Mouse (Mus musculus): ENCODE data around the gene Olfr201. TPM values are rescaled to one million over a fixed set of nuclear protein-coding genes. Genes with fewer than 3 reads are reported as not detected.
"Not testable (repeated sequence)": the region's sequence is repeated elsewhere in the genome, so short reads cannot be mapped to it uniquely, and the experiment has no call there.

The Olfr201 gene
- polyA plus RNA-seq, 2 experiments = not detected

GRCm38 (mm10) chr16:59280542-59280941 lies 8.1 kb upstream of the Olfr201 start:
- DNase-seq (ENCODE audit: low spot score) (no peak), ATAC-seq (ENCODE audit: low FRiP score, low read depth) (no peak)
- Histone ChIP-seq H3K4me1 (ENCODE audit: control insufficient read depth, insufficient read depth, low read length) (no peaks in the 10 kb centered on the region), H3K9ac (ENCODE audit: low read depth, low read length, severe bottlenecking) (no peak overlapping the region), H3K4me2 (replicated peaks; ENCODE audit: low read depth, low read length, severe bottlenecking) (no peak overlapping the region), H3K36me3 (ENCODE audit: control insufficient read depth, insufficient read depth, low read length) (no peaks in the 10 kb centered on the region), H3K27ac (replicated peaks; ENCODE audit: low read depth, low read length) (no peak overlapping the region), H3K27me3 (ENCODE audit: control insufficient read depth, insufficient read depth, low read length) (no peaks in the 10 kb centered on the region), H3K4me3 (replicated peaks; ENCODE audit: low read length) (no peak overlapping the region), H3K9me3 (ENCODE audit: control insufficient read depth, low read length) (no peaks in the 10 kb centered on the region)
- 74% methylated on average over 3 of the region's 3 CpGs for WGBS
- no peak for TF ChIP-seq POLR2A (IDR thresholded peaks at IDR 0.05; ENCODE audit: borderline replicate concordance, extremely low read depth, insufficient read depth, insufficient read length)

GRCm38 (mm10) chr16:59269097-59269496 lies 3.3 kb downstream of the Olfr201 start:
- H3K9ac ChIP-seq (ENCODE audit: low read depth, low read length, severe bottlenecking); ATAC-seq (ENCODE audit: low FRiP score, low read depth); DNase-seq (ENCODE audit: low spot score); H3K4me3 ChIP-seq (replicated peaks; ENCODE audit: low read length); H3K9me3 ChIP-seq (ENCODE audit: control insufficient read depth, low read length); H3K27me3 ChIP-seq (ENCODE audit: control insufficient read depth, insufficient read depth, low read length); H3K36me3 ChIP-seq (ENCODE audit: control insufficient read depth, insufficient read depth, low read length); H3K4me2 ChIP-seq (replicated peaks; ENCODE audit: low read depth, low read length, severe bottlenecking); H3K4me1 ChIP-seq (ENCODE audit: control insufficient read depth, insufficient read depth, low read length); H3K27ac ChIP-seq (replicated peaks; ENCODE audit: low read depth, low read length): not testable (repeated sequence)
- 74% methylated on average over 4 of the region's 4 CpGs for WGBS

DNA sequence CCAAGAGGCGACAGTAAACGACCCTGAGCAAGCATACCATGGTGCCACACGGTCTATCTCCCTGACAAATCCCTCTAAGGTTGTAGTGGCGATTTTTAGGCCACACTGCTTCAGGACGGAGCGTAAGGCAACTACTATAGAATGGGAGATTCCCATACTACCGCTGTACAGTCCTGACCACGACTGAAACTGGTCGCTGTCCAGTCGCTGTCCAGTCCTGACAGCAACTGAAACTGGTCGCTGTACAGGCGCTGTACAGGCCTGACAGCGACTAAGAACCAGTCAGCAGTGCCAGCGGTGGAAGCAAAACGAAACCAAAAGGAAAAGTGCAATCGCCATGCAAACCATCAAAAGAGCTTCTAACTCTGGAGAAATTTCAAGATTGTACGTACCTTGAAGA lies 22.7 kb downstream of the Olfr201 start:
- WGBS = 86% methylated on average over 17 of the region's 17 CpGs
- H3K27ac ChIP-seq (replicated peaks; ENCODE audit: low read depth, low read length) = no peak overlapping the region
- no peaks in the 10 kb centered on the region for H3K36me3 ChIP-seq (ENCODE audit: control insufficient read depth, insufficient read depth, low read length)
- H3K9me3 ChIP-seq (ENCODE audit: control insufficient read depth, low read length) = no peaks in the 10 kb centered on the region
- H3K4me1 ChIP-seq (ENCODE audit: control insufficient read depth, insufficient read depth, low read length) = no peaks in the 10 kb centered on the region
- no peaks in the 10 kb centered on the region for H3K27me3 ChIP-seq (ENCODE audit: control insufficient read depth, insufficient read depth, low read length)
- no peak overlapping the region for H3K4me2 ChIP-seq (replicated peaks; ENCODE audit: low read depth, low read length, severe bottlenecking)
- ATAC-seq (ENCODE audit: low FRiP score, low read depth) (no peak), DNase-seq (ENCODE audit: low spot score) (no peak)
- H3K4me3 ChIP-seq (replicated peaks; ENCODE audit: low read length) = no peak overlapping the region
- H3K9ac ChIP-seq (ENCODE audit: low read depth, low read length, severe bottlenecking) = no peak overlapping the region
- TF ChIP-seq POLR2A (IDR thresholded peaks at IDR 0.05; ENCODE audit: borderline replicate concordance, extremely low read depth, insufficient read depth, insufficient read length) = no peak

DNA sequence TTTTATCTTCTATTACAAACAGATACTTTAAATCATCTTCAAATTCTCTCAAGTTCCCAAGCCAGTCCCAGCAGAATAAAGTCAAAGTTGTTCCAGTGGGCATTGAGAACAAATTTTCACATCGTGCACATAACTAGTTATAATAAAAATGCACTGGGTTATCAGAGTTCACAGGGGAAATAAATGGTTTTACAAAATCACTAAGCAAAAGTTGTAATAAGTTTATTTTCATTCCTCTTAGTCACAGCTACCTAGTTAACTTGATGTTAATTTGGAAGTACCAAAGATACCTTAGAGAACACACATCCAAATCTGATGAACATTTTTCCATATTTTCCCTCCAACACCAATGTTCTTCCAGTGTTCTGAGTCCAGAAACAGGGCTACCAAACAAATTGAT lies 52.8 kb downstream of the Olfr201 start, which contains the start of gene Olfr199:
Gene Olfr199, minus strand, starts transcription at position 101 of the 400 bp plus-strand sequence.
- H3K9me3 ChIP-seq (ENCODE audit: control insufficient read depth, low read length); ATAC-seq (ENCODE audit: low FRiP score, low read depth); DNase-seq (ENCODE audit: low spot score); H3K27ac ChIP-seq (replicated peaks; ENCODE audit: low read depth, low read length); H3K9ac ChIP-seq (ENCODE audit: low read depth, low read length, severe bottlenecking); H3K36me3 ChIP-seq (ENCODE audit: control insufficient read depth, insufficient read depth, low read length); H3K4me3 ChIP-seq (replicated peaks; ENCODE audit: low read length); H3K4me1 ChIP-seq (ENCODE audit: control insufficient read depth, insufficient read depth, low read length); H3K27me3 ChIP-seq (ENCODE audit: control insufficient read depth, insufficient read depth, low read length); H3K4me2 ChIP-seq (replicated peaks; ENCODE audit: low read depth, low read length, severe bottlenecking): not testable (repeated sequence)
- 78% methylated on average over 1 of the region's 1 CpGs for WGBS

DNA sequence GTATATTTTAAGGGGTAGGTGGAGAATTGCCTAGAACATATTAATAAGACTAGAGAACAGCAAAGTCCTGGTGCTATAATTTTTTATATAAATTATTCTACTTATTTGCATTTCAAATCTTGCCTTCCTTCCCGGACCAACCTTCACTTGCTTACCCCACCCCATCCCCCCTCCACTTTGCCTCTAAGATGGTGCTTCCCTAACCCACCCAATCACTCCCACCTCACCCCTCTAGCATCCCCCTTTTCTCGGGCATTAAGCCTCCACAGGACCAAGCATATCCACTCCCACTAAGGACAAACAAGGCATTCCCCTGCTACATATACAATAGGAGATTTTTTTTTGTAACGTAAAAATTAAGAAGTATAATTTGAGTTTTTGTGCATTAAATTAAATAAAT lies 54.6 kb downstream of the Olfr201 start:
- H3K27me3 ChIP-seq (ENCODE audit: control insufficient read depth, insufficient read depth, low read length); DNase-seq (ENCODE audit: low spot score); H3K27ac ChIP-seq (replicated peaks; ENCODE audit: low read depth, low read length); H3K4me2 ChIP-seq (replicated peaks; ENCODE audit: low read depth, low read length, severe bottlenecking); H3K9ac ChIP-seq (ENCODE audit: low read depth, low read length, severe bottlenecking); H3K4me3 ChIP-seq (replicated peaks; ENCODE audit: low read length); ATAC-seq (ENCODE audit: low FRiP score, low read depth); H3K36me3 ChIP-seq (ENCODE audit: control insufficient read depth, insufficient read depth, low read length); H3K4me1 ChIP-seq (ENCODE audit: control insufficient read depth, insufficient read depth, low read length); H3K9me3 ChIP-seq (ENCODE audit: control insufficient read depth, low read length): not testable (repeated sequence)
- 77% methylated on average over 3 of the region's 3 CpGs for WGBS

Other genes with a start within 250 kb of the Olfr201 start
- gene Olfr186, start 242.3 kb downstream of the Olfr201 start, polyA plus RNA-seq (2012; rRNA removed) = not detected in 2 replicates
- gene Olfr186, start 242.3 kb downstream of the Olfr201 start, polyA plus RNA-seq (2014; fragmentation: Nextera tagmentation; extraction: Ambion mirVana) = not detected in 2 replicates
- gene Olfr187, start 232.9 kb downstream of the Olfr201 start, polyA plus RNA-seq (2012; rRNA removed) = not detected in 2 replicates
- gene Olfr187, start 232.9 kb downstream of the Olfr201 start, polyA plus RNA-seq (2014; fragmentation: Nextera tagmentation; extraction: Ambion mirVana) = not detected in 2 replicates
- gene Olfr190, start 194.6 kb downstream of the Olfr201 start, polyA plus RNA-seq (2012; rRNA removed) = not detected in 2 replicates
- gene Olfr190, start 194.6 kb downstream of the Olfr201 start, polyA plus RNA-seq (2014; fragmentation: Nextera tagmentation; extraction: Ambion mirVana) = not detected in 2 replicates
- gene Olfr191, start 182.8 kb downstream of the Olfr201 start, polyA plus RNA-seq (2012; rRNA removed) = not detected in 2 replicates
- gene Olfr191, start 182.8 kb downstream of the Olfr201 start, polyA plus RNA-seq (2014; fragmentation: Nextera tagmentation; extraction: Ambion mirVana) = not detected in 2 replicates
- not detected in 2 replicates for gene Olfr193, start 160.8 kb downstream of the Olfr201 start, polyA plus RNA-seq (2012; rRNA removed)
- not detected in 2 replicates for gene Olfr193, start 160.8 kb downstream of the Olfr201 start, polyA plus RNA-seq (2014; fragmentation: Nextera tagmentation; extraction: Ambion mirVana)
- gene Olfr194, start 151.6 kb downstream of the Olfr201 start, polyA plus RNA-seq (2012; rRNA removed) = not detected in 2 replicates
- not detected in 2 replicates for gene Olfr194, start 151.6 kb downstream of the Olfr201 start, polyA plus RNA-seq (2014; fragmentation: Nextera tagmentation; extraction: Ambion mirVana)
- gene Olfr195, start 125.6 kb downstream of the Olfr201 start, polyA plus RNA-seq (2012; rRNA removed) = not detected in 2 replicates
- gene Olfr195, start 125.6 kb downstream of the Olfr201 start, polyA plus RNA-seq (2014; fragmentation: Nextera tagmentation; extraction: Ambion mirVana) = not detected in 2 replicates
- gene Olfr196, start 102.2 kb downstream of the Olfr201 start, polyA plus RNA-seq (2012; rRNA removed) = not detected in 2 replicates
- not detected in 2 replicates for gene Olfr196, start 102.2 kb downstream of the Olfr201 start, polyA plus RNA-seq (2014; fragmentation: Nextera tagmentation; extraction: Ambion mirVana)
- gene Olfr198, start 69.1 kb downstream of the Olfr201 start, polyA plus RNA-seq (2012; rRNA removed) = not detected in 2 replicates
- not detected in 2 replicates for gene Olfr198, start 69.1 kb downstream of the Olfr201 start, polyA plus RNA-seq (2014; fragmentation: Nextera tagmentation; extraction: Ambion mirVana)
- gene Olfr199, start 52.9 kb downstream of the Olfr201 start, polyA plus RNA-seq (2012; rRNA removed) = not detected in 2 replicates
- not detected in 2 replicates for gene Olfr199, start 52.9 kb downstream of the Olfr201 start, polyA plus RNA-seq (2014; fragmentation: Nextera tagmentation; extraction: Ambion mirVana)
- gene Olfr202, start 14.2 kb upstream of the Olfr201 start, polyA plus RNA-seq (2012; rRNA removed) = not detected in 2 replicates
- gene Olfr202, start 14.2 kb upstream of the Olfr201 start, polyA plus RNA-seq (2014; fragmentation: Nextera tagmentation; extraction: Ambion mirVana) = not detected in 2 replicates
- gene Olfr203, start 26.2 kb upstream of the Olfr201 start, polyA plus RNA-seq (2012; rRNA removed) = not detected in 2 replicates
- not detected in 2 replicates for gene Olfr203, start 26.2 kb upstream of the Olfr201 start, polyA plus RNA-seq (2014; fragmentation: Nextera tagmentation; extraction: Ambion mirVana)
- gene Olfr204, start 45.6 kb upstream of the Olfr201 start, polyA plus RNA-seq (2012; rRNA removed) = not detected in 2 replicates
- gene Olfr204, start 45.6 kb upstream of the Olfr201 start, polyA plus RNA-seq (2014; fragmentation: Nextera tagmentation; extraction: Ambion mirVana) = not detected in 2 replicates
- gene Olfr205, start 58.5 kb upstream of the Olfr201 start, polyA plus RNA-seq (2012; rRNA removed) = not detected in 2 replicates
- not detected in 2 replicates for gene Olfr205, start 58.5 kb upstream of the Olfr201 start, polyA plus RNA-seq (2014; fragmentation: Nextera tagmentation; extraction: Ambion mirVana)
- not detected in 2 replicates for gene Olfr206, start 76.6 kb upstream of the Olfr201 start, polyA plus RNA-seq (2012; rRNA removed)
- not detected in 2 replicates for gene Olfr206, start 76.6 kb upstream of the Olfr201 start, polyA plus RNA-seq (2014; fragmentation: Nextera tagmentation; extraction: Ambion mirVana)
- gene Olfr209, start 91.4 kb upstream of the Olfr201 start, polyA plus RNA-seq (2012; rRNA removed) = not detected in 2 replicates
- gene Olfr209, start 91.4 kb upstream of the Olfr201 start, polyA plus RNA-seq (2014; fragmentation: Nextera tagmentation; extraction: Ambion mirVana) = not detected in 2 replicates
- gene Gabrr3, start 134.7 kb upstream of the Olfr201 start, polyA plus RNA-seq (2012; rRNA removed) = 0.01 and 0.06 TPM in 2 replicates
- 0.07 TPM in 1 of 2 replicates, not detected in the other for gene Gabrr3, start 134.7 kb upstream of the Olfr201 start, polyA plus RNA-seq (2014; fragmentation: Nextera tagmentation; extraction: Ambion mirVana)
- 15.4 and 18.3 TPM in 2 replicates for gene Riox2, start 199.1 kb upstream of the Olfr201 start, polyA plus RNA-seq (2012; rRNA removed)
- 30.4 and 32.4 TPM in 2 replicates for gene Riox2, start 199.1 kb upstream of the Olfr201 start, polyA plus RNA-seq (2014; fragmentation: Nextera tagmentation; extraction: Ambion mirVana)

Measured in limb, embryonic 14.5 days (tissue).